Mouse (Mus musculus) cerebellum, adult 9-10 months (tissue): Measurements from ENCODE around the gene Vtn.
A peak's percentile ranks its signal among the peaks of the same experiment; 100 is the strongest.
"Not testable (repeated sequence)": the region's sequence is repeated elsewhere in the genome, so short reads cannot be mapped to it uniquely, and the experiment has no call there.

ENCODE experiments used
- DNase-seq: peaks from one replicate; pipeline ENCODE4 v3.0.0; 2022

Vtn gene

GRCm38 (mm10) chr11:78499543-78499942 lies 652 bp downstream of the Vtn start:
- peak; percentile 53 for DNase-seq

GRCm38 (mm10) chr11:78500623-78501202 lies 1.8 kb downstream of the Vtn start:
- no peak for DNase-seq

DNA sequence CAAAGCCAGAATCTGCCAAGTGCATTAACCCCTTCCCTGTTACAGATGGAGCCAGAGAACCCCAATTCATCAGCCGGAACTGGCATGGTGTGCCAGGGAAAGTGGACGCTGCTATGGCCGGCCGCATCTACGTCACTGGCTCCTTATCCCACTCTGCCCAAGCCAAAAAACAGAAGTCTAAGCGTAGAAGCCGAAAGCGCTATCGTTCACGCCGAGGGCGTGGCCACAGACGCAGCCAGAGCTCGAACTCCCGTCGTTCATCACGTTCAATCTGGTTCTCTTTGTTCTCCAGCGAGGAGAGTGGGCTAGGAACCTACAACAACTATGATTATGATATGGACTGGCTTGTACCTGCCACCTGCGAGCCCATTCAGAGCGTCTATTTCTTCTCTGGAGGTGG lies 2.6 kb downstream of the Vtn start:
- DNase-seq = peak; percentile 61

DNA sequence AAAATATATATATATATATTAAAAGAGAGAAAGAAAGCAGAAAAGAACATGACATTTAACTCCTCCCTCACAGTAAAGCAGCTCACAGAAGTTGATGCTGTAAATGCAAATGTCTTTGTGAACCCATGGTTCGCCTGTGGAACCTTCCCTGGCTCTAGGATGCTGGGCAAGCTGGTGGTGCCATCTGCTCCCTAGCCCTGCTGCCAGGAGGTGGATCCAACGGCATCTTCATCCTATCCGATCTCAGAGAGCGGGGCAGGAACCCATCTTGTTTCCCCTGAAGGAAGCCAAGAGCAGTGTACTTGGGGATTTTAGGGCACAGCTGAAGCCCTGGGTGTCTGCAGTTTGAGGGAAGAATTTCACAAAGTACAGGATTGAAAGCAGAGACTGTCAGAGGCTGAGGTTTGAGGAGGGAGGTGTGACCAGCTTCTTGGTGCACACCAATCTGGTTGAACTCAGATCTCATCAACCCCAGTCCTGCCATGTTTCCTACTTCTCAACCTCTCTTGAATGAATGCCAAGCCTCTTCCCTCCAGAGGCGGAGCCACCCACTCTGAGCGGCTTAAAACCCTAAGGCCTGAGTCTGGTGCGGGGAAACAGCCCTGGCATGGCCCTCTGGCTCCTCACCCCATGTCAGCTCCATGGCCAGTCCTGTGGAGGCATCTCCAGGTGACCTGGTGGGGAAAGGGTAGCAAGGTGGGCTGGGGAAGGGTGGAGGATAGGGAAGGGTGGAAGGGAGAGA lies 4.2 kb downstream of the Vtn start, which contains the start of gene Sebox:
Sebox (plus strand) TSS at position 539 of the 742 bp plus-strand sequence.
- DNase-seq = peak; percentile 92

DNA sequence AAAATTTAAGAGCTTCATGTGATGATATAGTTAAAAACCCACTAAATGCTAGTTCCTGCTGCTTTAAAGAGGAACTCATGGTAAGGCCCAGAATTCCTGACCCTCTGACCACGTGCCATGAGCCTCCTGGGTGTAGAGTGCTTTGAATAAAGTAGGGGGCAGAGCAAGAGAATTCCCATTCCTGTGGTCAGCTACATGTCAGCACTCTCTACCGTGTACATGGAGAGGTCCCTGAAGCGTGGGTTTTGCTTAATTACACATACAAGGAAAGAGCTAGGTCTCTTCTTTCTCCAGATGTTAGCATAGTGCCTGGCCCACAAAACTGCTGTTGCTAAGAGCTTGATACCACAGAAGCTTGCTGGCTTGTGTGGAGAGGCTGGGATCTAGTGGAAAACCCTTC lies 6.5 kb downstream of the Vtn start:
- DNase-seq = no peak

DNA sequence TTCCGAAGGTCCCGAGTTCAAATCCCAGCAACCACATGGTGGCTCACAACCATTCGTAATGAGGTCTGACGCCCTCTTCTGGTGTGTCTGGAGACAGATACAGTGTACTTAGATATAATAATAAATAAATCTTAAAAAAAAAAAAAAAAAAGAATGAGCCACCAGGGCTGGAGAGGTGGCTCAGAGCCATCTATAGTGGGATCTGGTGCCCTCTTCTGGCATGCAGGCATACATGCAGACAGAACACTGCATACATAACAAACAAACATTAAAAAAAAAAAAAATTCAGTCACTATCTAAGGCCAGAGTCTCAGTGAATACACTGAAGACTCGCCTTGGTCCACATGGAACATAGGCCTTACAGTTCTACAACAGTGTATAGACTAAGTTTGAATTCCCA lies 10.3 kb downstream of the Vtn start:
- DNase-seq = peak; percentile 44

- peak; percentile 86 for DNase-seq
Measured at GRCm38 (mm10) chr11:78512025-78512957, 13.4 kb downstream of the Vtn start, which contains the start of the genes Tmem199 and Poldip2. Tmem199 (minus strand) TSS chr11:78512172. Poldip2 (plus strand) TSS chr11:78512193.

GRCm38 (mm10) chr11:78513106-78513790 lies 14.4 kb downstream of the Vtn start:
- DNase-seq = peak; percentile 63

DNA sequence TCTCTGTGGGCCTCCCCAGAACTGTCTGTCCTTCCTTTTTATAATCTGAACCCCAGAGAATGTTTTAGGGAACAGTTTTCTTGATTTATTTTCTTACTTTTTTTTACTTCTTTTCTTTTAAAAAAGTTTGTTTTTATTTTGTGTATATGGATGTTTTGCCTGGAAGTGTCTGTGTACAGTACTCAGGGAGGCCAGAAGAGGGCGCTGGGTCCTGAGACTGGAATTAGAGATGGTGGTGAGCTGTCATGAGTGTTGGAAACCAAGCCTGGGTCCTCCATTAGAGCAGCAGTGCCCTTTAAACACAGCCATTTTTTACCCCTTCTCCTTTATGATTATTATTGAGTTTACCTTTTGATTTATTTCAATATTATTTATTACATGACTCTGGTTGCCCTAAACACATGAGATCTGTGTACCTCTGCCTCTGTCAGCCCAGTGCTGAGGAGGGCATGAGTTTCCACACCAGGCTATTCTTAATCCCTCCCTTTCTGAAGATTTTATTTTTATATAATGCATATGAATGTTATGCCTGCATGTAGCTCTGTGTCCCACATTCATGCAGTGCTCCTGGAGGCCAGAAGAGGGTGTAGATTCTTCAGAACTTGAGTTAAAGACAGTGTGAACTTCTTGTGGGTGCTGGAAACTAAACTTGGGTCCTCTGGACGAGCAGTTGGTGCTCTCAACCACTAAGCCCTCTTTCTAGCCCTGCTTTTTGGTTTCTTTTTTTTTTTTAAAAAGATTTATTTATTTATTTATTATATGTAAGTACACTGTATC lies 16.8 kb downstream of the Vtn start:
- no peak for DNase-seq

DNA sequence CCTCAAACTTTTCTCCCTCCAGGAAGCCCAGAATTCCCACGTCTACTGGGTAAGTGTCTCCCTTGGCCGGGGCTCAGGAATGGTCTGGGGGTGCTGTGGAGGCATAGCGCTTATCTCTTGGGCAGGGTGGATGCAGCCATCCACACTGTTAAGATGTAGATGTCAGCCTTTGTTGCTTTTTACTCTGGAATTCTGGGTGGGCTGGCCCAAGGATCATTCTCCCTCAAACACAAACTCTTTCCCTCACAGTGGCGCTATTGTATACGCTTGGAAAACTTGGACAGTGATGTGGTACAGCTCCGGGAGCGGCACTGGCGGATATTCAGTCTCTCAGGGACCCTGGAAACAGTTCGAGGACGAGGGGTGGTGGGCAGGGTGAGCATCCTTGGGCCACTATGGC lies 20.0 kb downstream of the Vtn start:
- no peak for DNase-seq

DNA sequence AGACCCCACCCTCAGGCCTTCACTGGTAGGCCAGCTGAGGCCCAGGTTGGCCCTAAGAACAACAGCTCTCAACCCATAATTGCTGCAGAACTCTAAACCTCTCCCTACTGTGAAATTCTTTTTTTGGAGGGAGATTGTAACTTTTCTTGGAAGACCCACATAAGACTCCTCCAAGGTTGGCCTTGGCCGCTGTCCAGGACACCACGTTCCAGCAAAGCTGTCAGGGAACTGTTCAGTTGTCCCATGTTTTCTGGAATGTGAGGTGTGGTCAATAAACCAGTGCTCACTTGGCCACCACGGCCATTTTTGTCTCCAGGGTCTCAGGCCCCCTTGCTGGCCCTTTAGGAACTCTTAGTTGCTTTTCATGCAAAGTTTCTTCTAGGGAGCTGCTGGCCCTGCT lies 23.0 kb downstream of the Vtn start:
- DNase-seq = no peak

- no peak for DNase-seq
Measured at GRCm38 (mm10) chr11:78522481-78522997, 23.6 kb downstream of the Vtn start.

- no peak for DNase-seq
Measured at GRCm38 (mm10) chr11:78523241-78523955, 24.5 kb downstream of the Vtn start.

GRCm38 (mm10) chr11:78524838-78525237 lies 25.9 kb downstream of the Vtn start:
- DNase-seq = no peak

GRCm38 (mm10) chr11:78528714-78529113 lies 29.8 kb downstream of the Vtn start:
- DNase-seq = no peak

DNA sequence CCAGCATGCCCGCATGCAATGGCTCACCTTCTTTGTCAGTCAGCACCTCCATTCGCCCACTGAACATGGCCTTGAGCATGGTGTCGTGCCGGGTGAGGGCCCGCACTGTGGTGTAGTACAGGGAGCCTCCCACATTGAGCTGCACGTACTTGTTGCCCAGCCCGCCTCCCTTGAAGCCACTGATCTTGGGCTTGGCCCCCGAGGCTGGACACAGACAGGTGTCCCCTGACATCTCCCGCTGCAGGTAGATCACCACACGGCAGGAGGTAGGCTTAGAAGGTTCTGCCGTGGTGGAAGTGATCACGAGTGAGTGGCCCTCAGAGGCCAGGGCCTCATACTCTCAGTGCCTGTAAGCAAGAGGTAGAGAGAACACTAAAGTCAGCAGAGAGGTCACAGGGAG lies 31.1 kb downstream of the Vtn start:
- no peak for DNase-seq

GRCm38 (mm10) chr11:78531046-78531445 lies 32.2 kb downstream of the Vtn start:
- no peak for DNase-seq

GRCm38 (mm10) chr11:78531515-78531914 lies 32.6 kb downstream of the Vtn start:
- DNase-seq = not testable (repeated sequence)

DNA sequence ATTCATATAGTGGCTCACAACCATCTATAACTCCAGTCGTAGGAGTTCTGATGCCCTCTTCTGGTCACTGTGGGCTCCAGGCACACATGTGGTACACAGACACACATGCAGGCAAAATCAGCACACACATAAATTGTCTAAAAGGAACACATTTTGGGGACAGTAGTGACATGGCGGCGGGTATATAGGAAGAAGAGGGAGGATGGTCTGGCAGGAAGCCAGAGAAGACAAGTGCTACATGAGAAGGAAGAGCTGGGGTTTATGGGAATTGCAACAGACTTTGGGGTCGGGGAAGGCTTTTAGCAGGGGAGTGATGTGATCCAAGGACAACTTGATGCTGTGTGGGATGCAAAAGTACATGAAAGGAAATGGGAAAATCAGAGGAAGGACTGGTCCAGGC lies 35.6 kb downstream of the Vtn start:
- DNase-seq = no peak

DNA sequence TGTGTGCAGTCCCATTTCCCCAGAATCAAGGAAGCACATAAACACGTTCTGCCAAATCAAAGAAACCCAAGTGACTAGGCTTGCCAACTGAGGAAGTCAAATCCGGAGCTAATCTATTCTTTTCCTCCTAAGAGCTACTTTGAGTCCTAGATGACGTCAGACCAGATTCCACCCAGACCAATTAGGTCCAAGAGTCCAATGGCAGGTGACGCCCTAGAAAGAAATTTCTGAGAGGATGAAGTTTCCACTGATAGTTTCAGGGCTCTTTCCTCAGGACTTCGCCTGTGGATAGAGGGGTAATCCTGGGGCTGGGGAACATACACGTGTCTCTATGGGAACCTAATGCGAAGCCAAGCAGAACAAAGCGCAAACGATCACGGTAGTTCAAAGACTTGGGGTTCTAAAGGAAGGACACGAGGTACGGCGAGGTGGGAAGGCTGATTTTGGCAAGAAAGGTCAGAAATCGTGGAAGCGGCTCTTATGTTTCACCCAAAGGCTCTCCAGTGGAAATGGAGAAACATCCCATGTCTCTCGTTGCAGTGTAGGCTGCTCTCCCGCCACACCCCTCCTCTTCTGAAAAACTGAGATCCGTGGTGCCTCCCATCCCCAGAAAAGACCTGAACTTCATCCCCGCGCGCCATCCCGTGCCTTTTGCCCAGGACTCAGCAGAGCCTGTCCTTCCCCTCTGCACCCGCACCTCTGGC lies 36.6 kb downstream of the Vtn start:
- peak; percentile 69 for DNase-seq
